Comparison of ENCODE assay signal across 8 mouse cellular contexts in the genomic region with DNA sequence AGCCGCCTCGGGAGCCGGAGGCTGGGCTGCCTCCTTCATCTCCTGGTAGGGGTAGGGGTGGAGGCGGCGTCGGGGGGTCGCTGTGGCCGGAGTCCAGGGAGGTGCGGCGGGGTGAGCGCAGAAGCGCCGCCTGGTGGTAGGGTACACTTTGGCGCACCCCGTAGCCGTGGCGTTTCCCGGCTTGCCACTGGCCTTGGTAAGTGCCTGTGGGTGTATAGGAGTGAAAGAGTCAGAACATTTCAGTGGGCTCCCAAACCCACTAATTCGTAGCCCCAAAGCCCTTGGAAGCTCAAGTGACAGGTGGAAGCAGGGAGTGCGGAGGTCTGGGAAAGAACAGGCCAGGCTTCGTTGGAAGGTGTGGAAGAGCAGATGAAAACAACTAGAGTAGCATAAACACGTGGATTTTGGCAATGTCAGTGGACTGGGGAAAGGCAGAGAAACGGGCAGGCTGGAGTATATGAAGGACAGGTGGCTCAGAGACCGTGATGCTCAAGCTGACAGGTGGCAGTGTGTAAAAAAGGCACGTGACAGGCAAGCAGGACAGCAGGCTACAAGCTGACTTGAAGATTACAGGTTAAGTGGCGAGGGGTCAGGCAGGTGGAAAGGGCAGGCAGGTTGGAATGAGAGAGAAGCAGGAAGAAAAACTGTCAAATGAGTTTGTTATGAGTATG. TPM values are rescaled to one million over a fixed set of nuclear protein-coding genes. Genes with fewer than 3 reads are reported as not detected.
A peak's percentile ranks its signal among the peaks of the same experiment; 100 is the strongest.
DNase-seq lines count a peak whose midpoint lies in the region; ATAC-seq and TF ChIP-seq lines count a peak whose summit lies in the region.

No protein-coding gene starts in this region.

- ATAC-seq in hindbrain, embryonic 14.5 days (ENCODE audit: low FRiP score): no peak
- no peak for ATAC-seq in stomach, embryonic 14.5 days (ENCODE audit: insufficient number of reproducible peaks, insufficient read depth, low FRiP score, low read depth)

- peak; percentile 45 for TF ChIP-seq CTCF in kidney, adult 2 months (conservative IDR thresholded peaks at IDR 0.05; ENCODE audit: insufficient read depth, insufficient read length, low read depth, low read length)
- TF ChIP-seq CTCF in E14TG2a.4 (conservative IDR thresholded peaks at IDR 0.05; ENCODE audit: low read length): peak; percentile 41

- H3K27me3 ChIP-seq in kidney, adult 2 months (replicated peaks; ENCODE audit: control insufficient read depth, insufficient read depth, low read length): no peaks in the 10 kb centered on the region; the same call in 1 of the 2 replicates
- H3K27me3 ChIP-seq in E14TG2a.4 (ENCODE audit: insufficient read depth, low read length): peaks cover 85% of the 10 kb centered on the region
- H3K27me3 ChIP-seq in hindbrain, embryonic 14.5 days (ENCODE audit: control insufficient read depth, insufficient read depth, low read length): peaks cover 10% of the 10 kb centered on the region; the same call in 1 of the 2 replicates
- peaks cover 15% of the 10 kb centered on the region for H3K27me3 ChIP-seq in stomach, embryonic 14.5 days (ENCODE audit: control insufficient read depth, insufficient read depth, low read length)

- H3K9ac ChIP-seq in hindbrain, embryonic 14.5 days: peak overlapping the region; percentile 90
- no peak overlapping the region for H3K9ac ChIP-seq in stomach, embryonic 14.5 days (replicated peaks; ENCODE audit: low read depth, low read length)

- no peak for DNase-seq in kidney, adult 2 months
- no peak for DNase-seq in kidney, adult 18-20 months
- DNase-seq in cerebellum, postnatal 10 days: peak; percentile 75 to 78
- DNase-seq in hindbrain, embryonic 14.5 days (ENCODE audit: low spot score): no peak
- DNase-seq in lung, postnatal 14 days: peak; percentile 34
- DNase-seq in urinary bladder, postnatal 4 days (ENCODE audit: low spot score in 2 of 2): no peak

- H3K27ac ChIP-seq in kidney, adult 2 months (ENCODE audit: insufficient read depth, low read depth, low read length): no peak overlapping the region
- peak overlapping the region; percentile 96; the same call in 1 of the 2 replicates for H3K27ac ChIP-seq in hindbrain, embryonic 14.5 days
- no peak overlapping the region for H3K27ac ChIP-seq in stomach, embryonic 14.5 days (ENCODE audit: low read length)

- H3K9me3 ChIP-seq in E14TG2a.4 (ENCODE audit: low read length): no peaks in the 10 kb centered on the region
- H3K9me3 ChIP-seq in hindbrain, embryonic 14.5 days (ENCODE audit: control insufficient read depth, low read length): no peaks in the 10 kb centered on the region
- H3K9me3 ChIP-seq in stomach, embryonic 14.5 days (ENCODE audit: control insufficient read depth, low read depth, low read length): no peaks in the 10 kb centered on the region

- 0 out of 2 replicates have a peak, but pooled peaks cover 4% of the 10 kb centered on the region for H3K4me1 ChIP-seq in kidney, adult 2 months (ENCODE audit: control insufficient read depth, insufficient read depth, low read length)
- H3K4me1 ChIP-seq in E14TG2a.4 (replicated peaks; ENCODE audit: low read depth, low read length): peaks cover 52% of the 10 kb centered on the region
- peaks cover 40% of the 10 kb centered on the region for H3K4me1 ChIP-seq in hindbrain, embryonic 14.5 days (replicated peaks; ENCODE audit: control insufficient read depth, insufficient read depth, low read length)
- H3K4me1 ChIP-seq in stomach, embryonic 14.5 days (ENCODE audit: control insufficient read depth, insufficient read depth, low read length): peaks cover 19% of the 10 kb centered on the region; the same call in 1 of the 2 replicates

- 11% methylated on average over 26 of the region's 26 CpGs for WGBS in kidney, adult 2 months
- WGBS in hindbrain, embryonic 14.5 days: 9% methylated on average over 23 of the region's 26 CpGs
- WGBS in stomach, embryonic 14.5 days: 7% methylated on average over 26 of the region's 26 CpGs

- no peaks in the 10 kb centered on the region for H3K36me3 ChIP-seq in kidney, adult 2 months (ENCODE audit: control insufficient read depth, insufficient read depth, low read length)
- no peaks in the 10 kb centered on the region for H3K36me3 ChIP-seq in E14TG2a.4 (ENCODE audit: insufficient read depth, low read length)
- peaks cover 19% of the 10 kb centered on the region for H3K36me3 ChIP-seq in hindbrain, embryonic 14.5 days (replicated peaks; ENCODE audit: control insufficient read depth, insufficient read depth)
- no peaks in the 10 kb centered on the region for H3K36me3 ChIP-seq in stomach, embryonic 14.5 days (ENCODE audit: control insufficient read depth, insufficient read depth, low read length)

- TF ChIP-seq POLR2A in kidney, adult 2 months (IDR thresholded peaks at IDR 0.05; ENCODE audit: low read depth, low read length): no peak

- peak overlapping the region; percentile 86 for H3K4me2 ChIP-seq in hindbrain, embryonic 14.5 days (replicated peaks)
- H3K4me2 ChIP-seq in stomach, embryonic 14.5 days (replicated peaks; ENCODE audit: low read depth, low read length): peak overlapping the region; percentile 99

- H3K4me3 ChIP-seq in kidney, adult 2 months (ENCODE audit: insufficient read depth, low read depth, low read length): peak overlapping the region; percentile 61; the same call in 1 of the 2 replicates
- H3K4me3 ChIP-seq in E14TG2a.4 (replicated peaks; ENCODE audit: low read length): peak overlapping the region; percentile 85
- peak overlapping the region; percentile 86 for H3K4me3 ChIP-seq in hindbrain, embryonic 14.5 days (replicated peaks; ENCODE audit: low read length)
- H3K4me3 ChIP-seq in stomach, embryonic 14.5 days (ENCODE audit: low read depth, low read length): peak overlapping the region; percentile 65

RNA-seq across cellular contexts. Expression of a gene that starts 2.6 kb away (rescaled TPM):
- polyA plus RNA-seq in kidney, adult 2 months (2012; rRNA removed): 0.19 and 0.25 TPM in 2 replicates
- 35.4 and 42.7 TPM in 2 replicates for polyA plus RNA-seq in hindbrain, embryonic 14.5 days (2014; fragmentation: Nextera tagmentation; extraction: Ambion mirVana)
- 2.6 and 2.7 TPM in 2 replicates for polyA plus RNA-seq in stomach, embryonic 14.5 days (2014; fragmentation: Nextera tagmentation; extraction: Ambion mirVana)

RNA-seq across cellular contexts. Expression of a gene that starts 7.7 kb away (rescaled TPM):
- polyA plus RNA-seq in kidney, adult 2 months (2012; rRNA removed): 28.2 and 29.6 TPM in 2 replicates
- polyA plus RNA-seq in hindbrain, embryonic 14.5 days (2014; fragmentation: Nextera tagmentation; extraction: Ambion mirVana): 6.3 and 8.6 TPM in 2 replicates
- polyA plus RNA-seq in stomach, embryonic 14.5 days (2014; fragmentation: Nextera tagmentation; extraction: Ambion mirVana): 28.7 and 30.8 TPM in 2 replicates

RNA-seq across cellular contexts. Expression of a gene that starts 19.5 kb away (rescaled TPM):
- polyA plus RNA-seq in kidney, adult 2 months (2012; rRNA removed): 12.1 and 13.8 TPM in 2 replicates
- polyA plus RNA-seq in hindbrain, embryonic 14.5 days (2014; fragmentation: Nextera tagmentation; extraction: Ambion mirVana): 30.4 and 30.7 TPM in 2 replicates
- polyA plus RNA-seq in stomach, embryonic 14.5 days (2014; fragmentation: Nextera tagmentation; extraction: Ambion mirVana): 19.8 and 25.0 TPM in 2 replicates

RNA-seq across cellular contexts. Expression of a gene that starts 22.0 kb away (rescaled TPM):
- 2.1 TPM in 2 replicates for polyA plus RNA-seq in kidney, adult 2 months (2012; rRNA removed)
- polyA plus RNA-seq in hindbrain, embryonic 14.5 days (2014; fragmentation: Nextera tagmentation; extraction: Ambion mirVana): 17.8 and 21.5 TPM in 2 replicates
- 6.0 and 6.6 TPM in 2 replicates for polyA plus RNA-seq in stomach, embryonic 14.5 days (2014; fragmentation: Nextera tagmentation; extraction: Ambion mirVana)

Comparison
In these comparisons a context has a peak if more than half of its experiments do, and no peak if none do; other contexts are left out.
1. DNase-seq: peak in cerebellum, postnatal 10 days (2 of 2) and lung, postnatal 14 days (single experiment); none in kidney, adult 2 months (single experiment), kidney, adult 18-20 months (single experiment), hindbrain, embryonic 14.5 days (single experiment) and urinary bladder, postnatal 4 days (0 of 2).
2. Peak in every context shown above with its lines, with median percentiles within 50 percentile points of each other: H3K4me3 ChIP-seq.